Mouse (Mus musculus) spleen, adult 2 months (tissue): ENCODE data around the gene Gm10320. TPM values are rescaled to one million over a fixed set of nuclear protein-coding genes. Genes with fewer than 3 reads are reported as not detected.

ENCODE experiments used
- DNase-seq, 2 experiments: peaks; one replicate each; pipeline versions ENCODE4 v3.0.0 to v3.0.0-alpha.2; 2012 to 2021; ENCODE audit warnings: low spot score in 2 of 2, low read depth in 1 of 2
- H3K27ac ChIP-seq: fragments of 200-500 bp; 2 replicates; pipeline ENCODE4 v1.5.1; 2012; ENCODE audit warnings: low read length, inconsistent platforms; ENCODE audit not compliant: insufficient read depth
- H3K27me3 ChIP-seq: fragments of 200-500 bp; 2 replicates; pipeline ENCODE4 v1.6.1; 2012; ENCODE audit warnings: mild to moderate bottlenecking, moderate library complexity, low read length, inconsistent platforms; ENCODE audit not compliant: control insufficient read depth, insufficient read depth
- H3K36me3 ChIP-seq: fragments of 200-500 bp; 2 replicates; pipeline ENCODE4 v1.6.1; 2012; ENCODE audit warnings: mild to moderate bottlenecking, low read length, inconsistent platforms; ENCODE audit not compliant: control insufficient read depth, insufficient read depth
- H3K4me1 ChIP-seq: fragments of 200-500 bp; 2 replicates; pipeline ENCODE4 v1.6.1; 2011; ENCODE audit warnings: inconsistent platforms; ENCODE audit not compliant: control insufficient read depth, insufficient read depth, insufficient read length
- H3K4me3 ChIP-seq: fragments of 200-500 bp; 2 replicates; pipeline ENCODE4 v1.5.1; 2011; ENCODE audit warnings: mild to moderate bottlenecking, inconsistent platforms; ENCODE audit not compliant: insufficient read depth, insufficient read length; ENCODE audit errors: extremely low read depth
- CTCF ChIP-seq: fragments of 200-500 bp; IDR thresholded peaks from 2 replicates; pipeline ENCODE4 v1.5.1; 2011; ENCODE audit warnings: mild to moderate bottlenecking, inconsistent platforms; ENCODE audit not compliant: insufficient read depth, insufficient read length, insufficient replicate concordance; ENCODE audit errors: extremely low read depth
- POLR2A ChIP-seq: fragments of 200-500 bp; IDR thresholded peaks from 2 replicates; pipeline ENCODE4 v1.6.1; 2011; ENCODE audit warnings: low read depth, low read length, inconsistent platforms
- WGBS: fragments of 180-500 bp; shearing (Covaris S2); methylation state at CpG from one replicate; pipeline ENCODE4 v1.1.7; 2018; 5-methylcytosine and 5-hydroxymethylcytosine counted together
- polyA plus RNA-seq: library from polyadenylated mRNA; depleted of rRNA; stranded (reverse); fragments of >200 nt; gene quantifications from 2 replicates; pipeline ENCODE4 v1.2.3, GENCODE M21; 2012

Gm10320 gene
- polyA plus RNA-seq, 1 experiment = 0.34 TPM

DNA sequence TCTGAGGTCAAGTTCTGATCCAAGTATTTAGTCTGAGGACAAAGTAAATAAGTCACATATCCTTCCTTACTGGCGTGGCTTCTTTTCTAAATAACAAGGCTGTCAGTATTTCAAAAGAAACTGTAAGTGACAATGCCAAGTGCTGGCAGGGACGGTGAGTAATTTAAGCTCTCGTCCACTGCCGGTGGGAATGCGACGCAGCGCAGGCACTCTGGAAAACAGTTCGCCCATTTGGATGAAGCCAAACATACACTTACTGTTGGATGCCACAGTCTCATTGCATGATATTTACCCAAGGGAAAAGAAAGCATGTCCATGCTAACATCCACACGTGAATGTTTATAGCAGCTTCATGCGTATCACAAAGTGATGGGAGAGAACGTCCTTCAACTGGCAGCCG, 21.5 kb downstream of the Gm10320 start:
- no peaks in the 10 kb centered on the region for H3K27me3 ChIP-seq
- no peak for TF ChIP-seq POLR2A
- TF ChIP-seq CTCF = no peak
- no peak overlapping the region for H3K4me3 ChIP-seq
- no peak for DNase-seq
- H3K4me1 ChIP-seq = no peaks in the 10 kb centered on the region
- WGBS = 84% methylated on average over 12 of the region's 12 CpGs
- no peaks in the 10 kb centered on the region for H3K36me3 ChIP-seq
- no peak overlapping the region for H3K27ac ChIP-seq

DNA sequence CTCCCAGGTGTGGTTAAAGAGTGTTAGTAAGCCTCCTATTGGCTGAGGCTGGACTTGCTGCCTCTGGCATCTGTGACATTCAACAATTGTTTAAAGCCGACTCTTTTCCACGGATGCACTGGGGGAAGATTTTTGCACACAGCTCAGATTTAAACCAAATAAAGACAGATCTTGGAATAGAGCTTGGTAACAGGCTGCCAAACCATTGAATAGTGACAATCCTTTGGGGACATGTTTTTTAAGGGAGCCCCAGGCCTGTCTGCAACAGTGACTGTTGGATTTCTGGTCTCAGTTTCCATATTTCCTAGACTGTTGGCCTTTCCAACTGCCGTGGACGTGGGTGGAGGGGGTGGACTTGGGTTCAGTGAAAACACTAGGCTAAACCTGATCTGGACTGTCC, 21.9 kb downstream of the Gm10320 start:
- TF ChIP-seq CTCF = no peak
- no peak for TF ChIP-seq POLR2A
- 80% methylated on average over 4 of the region's 4 CpGs for WGBS
- no peak for DNase-seq

DNA sequence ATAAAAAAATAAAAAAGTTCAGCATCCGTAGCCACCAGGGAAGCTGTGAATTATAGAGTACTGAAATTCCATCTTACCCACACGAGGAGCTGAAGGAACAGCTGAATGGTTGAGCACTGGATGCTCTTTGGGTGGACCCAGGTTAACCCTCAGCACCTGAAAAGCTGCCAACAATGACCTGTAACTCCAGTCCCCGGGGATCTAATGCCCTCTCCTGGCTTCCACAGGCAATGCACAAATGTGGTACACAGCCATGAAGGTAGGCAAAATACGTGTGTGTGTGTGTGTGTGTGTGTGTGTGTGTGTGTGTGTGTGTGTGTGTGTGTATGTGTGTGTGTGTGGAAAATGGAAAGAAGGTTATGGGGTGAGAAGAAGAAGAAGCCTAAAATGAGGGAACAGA, 30.3 kb downstream of the Gm10320 start:
- Histone ChIP-seq H3K27ac (no peak overlapping the region), H3K36me3 (no peaks in the 10 kb centered on the region), H3K4me3 (no peak overlapping the region), H3K4me1 (no peaks in the 10 kb centered on the region), H3K27me3 (no peaks in the 10 kb centered on the region)
- DNase-seq = no peak
- no peak for TF ChIP-seq CTCF
- no peak for TF ChIP-seq POLR2A
- WGBS = 67% methylated on average over 4 of the region's 4 CpGs

More for the DNA sequence above, 21.9 kb downstream of the Gm10320 start:
- H3K27ac ChIP-seq = no peak overlapping the region
- H3K36me3 ChIP-seq = no peaks in the 10 kb centered on the region
- H3K4me3 ChIP-seq = no peak overlapping the region
- H3K4me1 ChIP-seq = no peaks in the 10 kb centered on the region
- no peaks in the 10 kb centered on the region for H3K27me3 ChIP-seq

DNA sequence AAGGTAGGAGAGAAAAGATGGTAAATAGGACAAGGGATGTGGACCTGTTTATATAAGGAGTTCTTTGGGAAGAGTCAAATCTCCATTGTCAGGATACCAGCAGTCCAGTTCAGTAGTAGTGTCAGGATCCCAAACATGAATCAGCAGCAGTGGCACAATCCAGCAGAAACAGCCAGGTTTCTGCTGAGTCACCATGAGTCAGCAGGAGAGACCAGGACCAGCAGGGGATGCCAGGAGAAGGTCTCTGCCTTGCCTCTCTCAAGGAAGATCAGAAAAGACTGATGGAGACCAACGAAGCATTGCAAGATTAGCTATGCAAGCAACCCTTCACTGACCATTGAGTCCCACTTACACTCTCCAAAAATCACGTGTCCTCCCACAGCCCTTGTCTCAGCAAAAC, 35.4 kb downstream of the Gm10320 start:
- TF ChIP-seq CTCF (no peak), POLR2A (no peak)
- no peak for DNase-seq
- Histone ChIP-seq H3K36me3 (no peaks in the 10 kb centered on the region), H3K27me3 (no peaks in the 10 kb centered on the region), H3K27ac (no peak overlapping the region), H3K4me3 (no peak overlapping the region), H3K4me1 (no peaks in the 10 kb centered on the region)
- WGBS = 78% methylated on average over 2 of the region's 2 CpGs

DNA sequence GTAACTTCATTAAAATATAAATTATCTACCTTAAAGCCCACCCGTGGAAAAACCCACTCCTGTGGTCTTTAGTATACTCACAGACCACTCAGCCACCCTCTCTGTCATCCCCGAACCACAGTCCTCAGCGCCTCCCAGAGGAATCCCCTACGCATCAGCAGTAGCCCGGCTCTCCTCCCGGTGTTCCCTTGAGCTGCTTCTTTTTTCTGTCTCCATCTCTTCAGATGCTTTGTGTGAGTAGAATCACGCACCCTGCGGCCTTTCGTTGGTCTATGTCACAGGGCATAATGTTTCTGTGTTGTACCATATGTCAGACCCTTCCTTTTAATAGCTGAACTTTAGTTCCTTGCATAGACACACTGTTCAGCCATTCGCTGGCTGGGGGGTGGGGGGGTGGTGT, 36.2 kb downstream of the Gm10320 start:
- H3K4me1 ChIP-seq = no peaks in the 10 kb centered on the region
- H3K27ac ChIP-seq = no peak overlapping the region
- no peak for DNase-seq
- 91% methylated on average over 10 of the region's 10 CpGs for WGBS
- no peak for TF ChIP-seq POLR2A
- no peak for TF ChIP-seq CTCF
- no peak overlapping the region for H3K4me3 ChIP-seq
- H3K36me3 ChIP-seq = no peaks in the 10 kb centered on the region
- no peaks in the 10 kb centered on the region for H3K27me3 ChIP-seq

DNA sequence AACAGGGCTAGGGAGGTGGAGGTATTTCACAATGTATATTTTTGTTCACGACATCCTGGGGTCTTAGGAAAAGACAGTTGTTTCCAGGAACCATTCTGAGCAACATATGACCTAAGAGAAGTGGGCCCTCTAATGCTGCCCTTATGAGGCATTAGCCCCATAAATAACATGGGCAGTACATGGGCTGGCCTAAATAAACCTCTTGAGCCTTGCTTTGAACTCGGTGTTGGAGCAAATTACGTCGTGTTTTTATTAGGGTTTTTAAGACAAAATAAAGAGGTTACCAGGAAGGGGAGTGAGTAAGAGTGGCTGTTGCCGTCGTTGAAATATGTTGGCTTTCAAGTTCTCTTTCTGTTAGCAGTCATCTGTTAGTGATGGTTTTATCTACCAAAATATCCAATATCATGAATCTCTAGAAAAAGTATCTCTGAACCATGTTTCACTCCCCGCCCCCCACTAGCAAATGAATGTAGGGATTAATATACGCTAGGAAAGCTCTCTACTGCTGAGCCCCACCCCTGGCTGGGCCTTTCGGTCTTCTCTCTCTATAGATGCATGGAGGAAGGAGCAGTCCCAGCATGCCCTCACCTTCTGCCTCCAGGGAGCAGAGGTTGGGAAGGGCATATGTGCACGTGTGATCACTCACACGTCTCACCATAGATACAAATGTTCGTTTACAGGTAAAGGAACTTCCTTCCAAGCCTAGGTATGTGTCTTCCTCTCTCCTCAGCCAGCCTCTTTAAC, 37.4 kb downstream of the Gm10320 start:
- Histone ChIP-seq H3K4me3 (no peak overlapping the region), H3K36me3 (no peaks in the 10 kb centered on the region)
- whole genome bisulfite sequencing = 84% methylated on average over 12 of the region's 12 CpGs

DNA sequence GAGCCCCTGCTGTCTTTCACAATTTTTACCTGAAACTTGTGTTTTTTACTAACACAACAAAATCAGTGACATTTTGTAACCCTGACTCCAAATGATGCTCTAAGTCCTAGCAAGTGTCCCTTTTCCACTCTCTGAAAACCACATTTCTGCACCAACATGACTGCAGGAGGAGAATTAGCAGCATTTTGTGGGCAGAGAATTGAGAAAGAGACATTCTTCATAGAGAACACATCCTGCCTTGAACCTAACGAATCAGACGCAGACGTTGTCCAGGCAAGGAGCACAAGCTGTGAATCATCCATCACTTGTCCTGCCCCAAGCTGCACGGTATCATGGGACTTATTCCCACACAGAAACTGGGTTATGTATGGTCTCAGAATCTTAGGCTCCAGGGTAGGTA, 38.7 kb downstream of the Gm10320 start:
- DNase-seq = no peak
- no peaks in the 10 kb centered on the region for H3K27me3 ChIP-seq
- no peak overlapping the region for H3K4me3 ChIP-seq
- H3K36me3 ChIP-seq = no peaks in the 10 kb centered on the region
- H3K27ac ChIP-seq = no peak overlapping the region
- H3K4me1 ChIP-seq = no peaks in the 10 kb centered on the region
- TF ChIP-seq POLR2A (no peak), CTCF (no peak)
- WGBS = 79% methylated on average over 4 of the region's 4 CpGs

More for the DNA sequence above, 37.4 kb downstream of the Gm10320 start:
- H3K27ac ChIP-seq = no peak overlapping the region
- TF ChIP-seq CTCF (no peak), POLR2A (no peak)
- H3K4me1 ChIP-seq = no peaks in the 10 kb centered on the region
- H3K27me3 ChIP-seq = no peaks in the 10 kb centered on the region
- DNase-seq = no peak
